Mouse (Mus musculus): ENCODE measurements around the gene Rufy4. TPM values are rescaled to one million over a fixed set of nuclear protein-coding genes. Genes with fewer than 3 reads are reported as not detected.

The Rufy4 gene
- polyA plus RNA-seq, 1 experiment from 2014 or later: 0.20 TPM

DNA sequence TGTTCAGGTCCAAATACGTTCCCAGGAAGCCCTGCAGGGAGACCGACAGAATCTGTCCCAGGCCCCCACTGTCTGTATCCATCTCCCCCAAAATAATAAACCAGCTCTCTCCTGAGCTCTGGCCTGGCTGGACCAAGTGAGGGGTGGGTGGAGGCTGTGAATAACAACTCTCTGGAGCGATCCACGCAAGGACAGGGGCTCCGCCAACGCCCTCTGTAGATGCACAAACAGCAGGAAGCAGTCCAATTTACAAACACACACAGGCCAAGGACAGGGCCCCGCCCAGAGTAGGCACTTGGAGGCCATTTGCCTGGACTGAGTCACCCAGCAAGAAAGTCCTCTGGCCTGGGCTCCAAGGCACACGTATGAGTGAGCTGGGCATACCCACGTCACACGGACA, 33.1 kb upstream of the Rufy4 start:
- ATAC-seq (no peak), DNase-seq (no peak)

GRCm38 (mm10) chr1:74093447-74093846, 31.9 kb upstream of the Rufy4 start:
- WGBS (ENCODE audit: insufficient replicate concordance): 67% methylated on average over 5 of the region's 5 CpGs
- no peak overlapping the region for H3K4me3 ChIP-seq (ENCODE audit: low read depth, low read length)
- peaks cover 44% of the 10 kb centered on the region for H3K27me3 ChIP-seq (ENCODE audit: insufficient read depth, low read length)
- DNase-seq (no peak), ATAC-seq (no peak)
- no peak overlapping the region for H3K27ac ChIP-seq (ENCODE audit: low read depth)
- no peaks in the 10 kb centered on the region for H3K36me3 ChIP-seq (replicated peaks; ENCODE audit: insufficient read depth, low read length)
- H3K9me3 ChIP-seq (ENCODE audit: low read length): no peaks in the 10 kb centered on the region
- H3K4me1 ChIP-seq (ENCODE audit: insufficient read depth): peaks cover 3% of the 10 kb centered on the region; the same call in 1 of the 2 replicates
- no peak overlapping the region for H3K4me2 ChIP-seq (ENCODE audit: low read depth, low read length)
- H3K9ac ChIP-seq (replicated peaks): no peak overlapping the region
- TF ChIP-seq CTCF (IDR thresholded peaks at IDR 0.05; ENCODE audit: low read depth): no peak
- TF ChIP-seq EP300 (IDR thresholded peaks at IDR 0.05; ENCODE audit: low read depth): no peak

More for the DNA sequence above, 33.1 kb upstream of the Rufy4 start:
- Histone ChIP-seq H3K4me2 (ENCODE audit: low read depth, low read length) (no peak overlapping the region), H3K9ac (replicated peaks) (no peak overlapping the region), H3K27ac (ENCODE audit: low read depth) (no peak overlapping the region), H3K4me1 (ENCODE audit: insufficient read depth) (no peaks in the 10 kb centered on the region), H3K9me3 (ENCODE audit: low read length) (no peaks in the 10 kb centered on the region), H3K27me3 (ENCODE audit: insufficient read depth, low read length) (peaks cover 32% of the 10 kb centered on the region), H3K36me3 (replicated peaks; ENCODE audit: insufficient read depth, low read length) (no peaks in the 10 kb centered on the region), H3K4me3 (ENCODE audit: low read depth, low read length) (no peak overlapping the region)
- 65% methylated on average over 10 of the region's 10 CpGs for WGBS (ENCODE audit: insufficient replicate concordance)
- TF ChIP-seq EP300 (IDR thresholded peaks at IDR 0.05; ENCODE audit: low read depth) (no peak), CTCF (IDR thresholded peaks at IDR 0.05; ENCODE audit: low read depth) (no peak)

- no peak overlapping the region for H3K4me3 ChIP-seq (ENCODE audit: low read depth, low read length)
- no peaks in the 10 kb centered on the region for H3K36me3 ChIP-seq (replicated peaks; ENCODE audit: insufficient read depth, low read length)
- peaks cover 56% of the 10 kb centered on the region for H3K27me3 ChIP-seq (ENCODE audit: insufficient read depth, low read length)
- no peak for ATAC-seq
- WGBS (ENCODE audit: insufficient replicate concordance): 47% methylated on average over 7 of the region's 7 CpGs
- H3K4me2 ChIP-seq (ENCODE audit: low read depth, low read length): no peak overlapping the region
- H3K9me3 ChIP-seq (ENCODE audit: low read length): no peaks in the 10 kb centered on the region
- H3K9ac ChIP-seq (replicated peaks): no peak overlapping the region
- TF ChIP-seq CTCF (IDR thresholded peaks at IDR 0.05; ENCODE audit: low read depth) (no peak), EP300 (IDR thresholded peaks at IDR 0.05; ENCODE audit: low read depth) (no peak)
- H3K4me1 ChIP-seq (ENCODE audit: insufficient read depth): peaks cover 8% of the 10 kb centered on the region; the same call in 1 of the 2 replicates
- no peak for DNase-seq
- H3K27ac ChIP-seq (ENCODE audit: low read depth): no peak overlapping the region
Measured at GRCm38 (mm10) chr1:74094497-74095270, 30.7 kb upstream of the Rufy4 start.

GRCm38 (mm10) chr1:74095296-74095695, 30.0 kb upstream of the Rufy4 start:
- Histone ChIP-seq H3K9me3 (ENCODE audit: low read length) (no peaks in the 10 kb centered on the region), H3K4me3 (ENCODE audit: low read depth, low read length) (no peak overlapping the region), H3K9ac (replicated peaks) (no peak overlapping the region), H3K4me2 (ENCODE audit: low read depth, low read length) (no peak overlapping the region), H3K27ac (ENCODE audit: low read depth) (no peak overlapping the region), H3K36me3 (replicated peaks; ENCODE audit: insufficient read depth, low read length) (no peaks in the 10 kb centered on the region), H3K27me3 (ENCODE audit: insufficient read depth, low read length) (peaks cover 58% of the 10 kb centered on the region), H3K4me1 (ENCODE audit: insufficient read depth) (peaks cover 8% of the 10 kb centered on the region; the same call in 1 of the 2 replicates)
- WGBS (ENCODE audit: insufficient replicate concordance): 34% methylated on average over 6 of the region's 6 CpGs
- TF ChIP-seq CTCF (IDR thresholded peaks at IDR 0.05; ENCODE audit: low read depth): no peak
- no peak for TF ChIP-seq EP300 (IDR thresholded peaks at IDR 0.05; ENCODE audit: low read depth)
- no peak for DNase-seq
- no peak for ATAC-seq

DNA sequence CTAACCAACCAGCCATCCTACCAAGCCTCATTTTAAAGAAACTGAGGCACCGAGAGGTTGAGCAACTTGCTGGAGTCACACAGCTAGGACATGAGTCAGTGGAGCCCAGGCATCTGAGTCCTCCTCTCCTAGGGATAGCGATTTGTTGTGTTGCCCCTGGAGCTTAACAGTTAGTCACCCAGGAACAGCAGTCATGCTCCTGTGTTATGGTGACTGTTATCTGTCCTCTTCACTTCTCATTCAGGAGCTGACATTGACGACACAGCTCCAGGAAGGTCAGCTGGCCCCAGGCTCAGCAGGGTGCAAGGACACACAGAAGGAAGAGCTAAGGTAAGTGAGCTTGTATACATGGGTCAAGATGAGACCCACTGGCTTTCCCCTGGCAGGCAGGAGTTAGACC, 29.6 kb upstream of the Rufy4 start:
- Histone ChIP-seq H3K9me3 (ENCODE audit: low read length) (no peaks in the 10 kb centered on the region), H3K4me2 (ENCODE audit: low read depth, low read length) (no peak overlapping the region), H3K4me1 (ENCODE audit: insufficient read depth) (peaks cover 8% of the 10 kb centered on the region; the same call in 1 of the 2 replicates), H3K9ac (replicated peaks) (no peak overlapping the region), H3K36me3 (replicated peaks; ENCODE audit: insufficient read depth, low read length) (no peaks in the 10 kb centered on the region), H3K27me3 (ENCODE audit: insufficient read depth, low read length) (peaks cover 63% of the 10 kb centered on the region), H3K4me3 (ENCODE audit: low read depth, low read length) (no peak overlapping the region), H3K27ac (ENCODE audit: low read depth) (no peak overlapping the region)
- DNase-seq: no peak
- 53% methylated on average over 3 of the region's 3 CpGs for WGBS (ENCODE audit: insufficient replicate concordance)
- ATAC-seq: no peak
- TF ChIP-seq CTCF (IDR thresholded peaks at IDR 0.05; ENCODE audit: low read depth): no peak
- no peak for TF ChIP-seq EP300 (IDR thresholded peaks at IDR 0.05; ENCODE audit: low read depth)

- TF ChIP-seq CTCF (IDR thresholded peaks at IDR 0.05; ENCODE audit: low read depth): 0 out of 2 replicates have a peak, but pooled peaks have one; percentile 8
- TF ChIP-seq EP300 (IDR thresholded peaks at IDR 0.05; ENCODE audit: low read depth): no peak
- Histone ChIP-seq H3K4me1 (ENCODE audit: insufficient read depth) (peaks cover 8% of the 10 kb centered on the region; the same call in 1 of the 2 replicates), H3K9ac (replicated peaks) (0 out of 2 replicates have a peak overlapping the region, but pooled peaks have one; percentile 11), H3K9me3 (ENCODE audit: low read length) (no peaks in the 10 kb centered on the region), H3K27ac (ENCODE audit: low read depth) (no peak overlapping the region), H3K36me3 (replicated peaks; ENCODE audit: insufficient read depth, low read length) (no peaks in the 10 kb centered on the region), H3K4me2 (ENCODE audit: low read depth, low read length) (peak overlapping the region; percentile 55), H3K27me3 (ENCODE audit: insufficient read depth, low read length) (peaks cover 66% of the 10 kb centered on the region), H3K4me3 (ENCODE audit: low read depth, low read length) (peak overlapping the region; percentile 32)
- DNase-seq (peak; percentile 31), ATAC-seq (no peak)
- 2% methylated on average over 39 of the region's 58 CpGs for WGBS (ENCODE audit: insufficient replicate concordance)
Measured at GRCm38 (mm10) chr1:74098004-74099000, 27.0 kb upstream of the Rufy4 start.

Measured in liver, postnatal 0 days (tissue).